Mouse (Mus musculus) cerebellum, adult 2 months (tissue): ENCODE measurements around the gene 4930432M17Rik.

Experiments
- CTCF ChIP-seq: fragments of 200-500 bp; IDR thresholded peaks from 2 replicates; pipeline ENCODE4 v1.5.1; 2011; ENCODE audit warnings: low read depth, mild to moderate bottlenecking, control low read depth, low read length, moderate library complexity, borderline replicate concordance; ENCODE audit not compliant: insufficient read depth
- POLR2A ChIP-seq: fragments of 200-500 bp; IDR thresholded peaks from 2 replicates; pipeline ENCODE4 v1.6.1; 2011; ENCODE audit warnings: low read length, control low read depth, borderline replicate concordance; ENCODE audit not compliant: insufficient read depth

DNA sequence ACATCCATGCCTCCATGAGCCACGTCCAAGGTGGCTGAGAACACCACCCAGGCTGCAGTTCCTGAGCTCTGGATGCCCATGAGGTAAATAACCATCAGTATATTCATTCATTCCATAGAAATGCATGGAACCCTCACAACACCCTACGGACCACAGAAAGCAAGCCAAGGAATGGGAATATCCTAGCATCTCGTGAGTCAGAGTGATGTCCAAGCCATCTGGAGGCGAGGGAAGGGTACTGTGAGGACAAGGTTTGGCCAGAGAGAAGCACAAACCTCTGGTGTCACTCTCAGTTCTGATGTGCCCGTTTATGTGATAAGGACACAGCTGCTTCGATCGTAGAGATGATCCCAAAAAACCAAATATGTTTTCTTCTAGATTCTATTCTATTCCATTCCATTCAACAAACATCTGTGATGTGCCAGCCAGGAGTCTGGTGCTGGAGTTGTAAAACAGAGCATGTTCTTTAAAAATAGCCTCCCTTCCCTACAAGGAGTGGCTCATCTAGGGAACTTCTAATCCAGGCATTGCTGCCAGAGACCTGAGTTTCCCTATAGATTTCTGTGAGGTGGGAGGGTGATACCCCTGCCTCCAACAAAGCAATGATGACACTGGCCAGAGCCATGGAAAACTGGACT lies 40.5 kb downstream of the 4930432M17Rik start:
- no peak for TF ChIP-seq CTCF
- TF ChIP-seq POLR2A, result no peak
